In genomic region chr12:8842725-8843124, GRCm38 (mm10) we compare ENCODE assay signal across 21 mouse cellular contexts.
DNase-seq lines count a peak whose midpoint lies in the region; TF ChIP-seq lines count a peak whose summit lies in the region.
"Had no signal": no experiment of that assay in that cellular context is flagged by ENCODE, and none has a peak within 500 bp of the region (broad histone marks: within the 10 kb centered on the region; RNA-seq: fewer than 3 reads in every experiment).

No protein-coding gene starts in this region.

- no peaks in the 10 kb centered on the region for H3K36me3 ChIP-seq in limb, embryonic 10.5 days
- no peaks in the 10 kb centered on the region for H3K36me3 ChIP-seq in small intestine, adult 2 months (ENCODE audit: control insufficient read depth, insufficient read depth, low read length)
- H3K36me3 ChIP-seq: hindbrain, embryonic 10.5 days; liver, embryonic 13.5 days had no signal

- H3K9me3 ChIP-seq in limb, embryonic 10.5 days (replicated peaks) = no peaks in the 10 kb centered on the region
- H3K9me3 ChIP-seq: hindbrain, embryonic 10.5 days; liver, embryonic 13.5 days had no signal

- TF ChIP-seq CTCF in small intestine, adult 2 months (IDR thresholded peaks at IDR 0.05; ENCODE audit: extremely low read depth, insufficient read length, insufficient replicate concordance, low read depth, low read length) = no peak

- no peak overlapping the region for H3K4me3 ChIP-seq in limb, embryonic 10.5 days
- H3K4me3 ChIP-seq in small intestine, adult 2 months (ENCODE audit: low read depth, low read length) = no peak overlapping the region
- H3K4me3 ChIP-seq: hindbrain, embryonic 10.5 days; left cerebral cortex, adult 2 months; liver, embryonic 13.5 days had no signal

- peaks cover 79% of the 10 kb centered on the region for H3K4me1 ChIP-seq in limb, embryonic 10.5 days
- H3K4me1 ChIP-seq in small intestine, adult 2 months (ENCODE audit: control insufficient read depth, insufficient read depth, insufficient read length, low read length) = peaks cover 9% of the 10 kb centered on the region; the same call in 1 of the 2 replicates

- 75% methylated on average over 7 of the region's 7 CpGs for WGBS in limb, embryonic 10.5 days
- WGBS in small intestine, adult 2 months = 41% methylated on average over 7 of the region's 7 CpGs

- peak; percentile 37 to 47 for DNase-seq in spleen, postnatal 36 days (ENCODE audit: low spot score in 2 of 2)
- no peak for DNase-seq in spleen, postnatal 4 days (ENCODE audit: low spot score in 2 of 2)
- DNase-seq in limb, embryonic 10.5 days (ENCODE audit: low spot score) = no peak
- DNase-seq in thymus, postnatal 4 days = peak; percentile 50
- DNase-seq in adrenal gland, postnatal 4 days (ENCODE audit: low spot score in 2 of 2) = no peak
- no peak for DNase-seq in cerebellum, postnatal 36 days
- DNase-seq in urinary bladder, postnatal 25 days (ENCODE audit: low spot score) = no peak
- DNase-seq: cerebellum, adult 9-10 months; embryo, embryonic 11 days; gastrocnemius, postnatal 36 days; kidney, adult 8-10 months; kidney, postnatal 36 days; layer of hippocampus, adult 9-11 months; left cerebral cortex, postnatal 4 days; liver, embryonic 13.5 days; lung, embryonic 14.5 days; lung, postnatal 4 days; right cerebral cortex, postnatal 14 days had no signal

- peak overlapping the region; percentile 66 for H3K27ac ChIP-seq in limb, embryonic 10.5 days
- peak overlapping the region; percentile 24; the same call in 1 of the 2 replicates for H3K27ac ChIP-seq in small intestine, adult 2 months (ENCODE audit: insufficient read depth, low read depth, low read length)
- H3K27ac ChIP-seq: left cerebral cortex, adult 2 months had no signal

- no peak for TF ChIP-seq POLR2A in small intestine, adult 2 months (IDR thresholded peaks at IDR 0.05; ENCODE audit: low read depth, low read length)

- H3K27me3 ChIP-seq in limb, embryonic 10.5 days (ENCODE audit: low read depth, poor library complexity, severe bottlenecking) = no peaks in the 10 kb centered on the region
- no peaks in the 10 kb centered on the region for H3K27me3 ChIP-seq in small intestine, adult 2 months (ENCODE audit: control insufficient read depth, insufficient read depth, low read length)

Comparison
In these comparisons a context has a peak if more than half of its experiments do, and no peak if none do; other contexts are left out.
1. DNase-seq: peak in spleen, postnatal 36 days (2 of 2) and thymus, postnatal 4 days (single experiment); none in spleen, postnatal 4 days (0 of 2), limb, embryonic 10.5 days (single experiment), adrenal gland, postnatal 4 days (0 of 2), cerebellum, postnatal 36 days (0 of 2) and urinary bladder, postnatal 25 days (single experiment).